Mouse (Mus musculus): ENCODE results near the gene Wrap73.

Gene Wrap73

DNA sequence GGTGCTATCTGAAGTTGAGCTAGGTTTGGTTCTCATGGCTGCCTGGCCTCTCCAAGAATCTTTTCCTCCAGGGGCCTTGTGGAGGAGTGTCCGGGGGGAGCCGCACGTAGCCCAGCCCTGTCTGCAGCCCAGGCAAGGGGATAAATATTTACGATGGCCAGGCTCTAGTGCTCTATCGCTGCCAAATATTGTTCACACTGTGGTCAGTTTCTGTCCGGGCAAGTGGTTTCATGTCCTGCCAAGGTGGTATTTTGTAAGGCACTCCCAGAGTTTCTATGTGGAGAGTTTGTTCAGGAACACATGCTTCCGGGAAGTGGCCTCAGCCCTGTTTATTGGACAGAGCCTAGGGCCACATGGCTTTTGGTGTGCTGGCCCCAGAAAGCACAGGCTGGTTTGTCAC is 38.8 kb downstream of the Wrap73 start:
- DNase-seq (ENCODE audit: low read depth, low spot score) = no peak

DNA sequence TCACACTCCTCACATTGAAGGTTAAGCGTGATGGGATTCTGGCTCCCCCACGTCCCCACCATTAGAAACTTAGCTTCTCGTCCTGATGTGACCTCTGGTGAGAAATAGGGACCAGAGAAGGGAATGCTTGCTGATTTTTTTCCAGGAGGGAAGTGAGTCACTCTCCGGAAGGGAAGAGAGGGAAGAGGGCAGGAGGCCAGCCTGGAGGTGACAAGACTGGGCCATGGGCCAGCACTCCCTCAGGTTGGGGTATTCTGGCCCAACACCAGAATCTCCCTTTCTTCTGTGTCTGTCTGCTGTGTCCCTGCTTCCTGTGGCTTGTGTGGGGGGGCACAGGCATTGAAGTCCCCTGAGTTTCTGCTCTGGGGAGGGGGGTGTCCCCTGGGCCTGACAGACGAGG is 41.4 kb downstream of the Wrap73 start:
- DNase-seq (ENCODE audit: low read depth, low spot score) = no peak

DNA sequence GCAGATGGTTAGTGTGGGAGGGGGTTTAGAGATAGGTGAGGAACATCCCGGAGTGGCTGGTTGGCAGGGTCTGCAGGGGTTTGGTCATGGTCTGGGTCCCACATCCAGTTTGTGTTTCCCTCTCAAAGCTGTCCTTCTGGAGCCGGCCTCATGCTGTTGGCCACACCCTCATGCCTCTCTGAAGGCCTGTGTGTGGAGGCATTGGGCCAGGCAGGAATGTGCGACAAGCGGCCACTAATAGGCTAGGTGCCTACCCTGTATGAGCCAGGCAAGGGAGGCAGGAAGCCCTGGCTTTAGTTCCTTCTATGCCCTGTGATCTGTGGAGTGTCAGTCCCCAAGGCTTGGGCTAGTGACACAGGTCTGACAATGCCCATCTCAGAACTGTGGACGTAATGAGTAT is 42.8 kb downstream of the Wrap73 start:
- DNase-seq (ENCODE audit: low read depth, low spot score) = no peak

DNA sequence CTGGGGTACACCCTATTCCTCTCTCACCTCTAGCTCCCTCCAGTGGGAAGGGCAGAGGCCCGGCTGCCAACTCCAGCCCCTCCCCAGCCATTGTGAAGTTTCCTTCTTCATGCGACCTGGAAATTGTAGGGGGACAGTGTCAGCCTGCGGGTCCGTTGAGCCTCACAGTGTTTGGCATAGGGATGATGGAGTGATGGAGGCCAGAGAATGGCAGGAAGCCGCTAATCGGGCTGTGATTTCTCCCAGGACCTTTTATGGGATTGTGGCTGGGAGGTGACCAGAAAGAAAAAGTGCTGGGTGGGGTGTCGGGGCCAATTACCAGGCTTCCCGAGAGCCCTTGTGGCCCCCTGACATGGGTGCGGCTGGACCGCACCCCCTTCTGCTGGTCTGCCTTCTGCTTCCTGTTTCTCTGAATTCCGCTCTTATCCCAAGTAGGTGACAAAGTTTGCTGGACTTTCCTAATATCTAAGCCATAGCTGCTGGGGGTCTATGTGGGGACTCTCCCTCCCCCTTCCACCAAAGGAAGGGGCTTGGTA is 43.9 kb downstream of the Wrap73 start:
- no peak for DNase-seq (ENCODE audit: low read depth, low spot score)

DNA sequence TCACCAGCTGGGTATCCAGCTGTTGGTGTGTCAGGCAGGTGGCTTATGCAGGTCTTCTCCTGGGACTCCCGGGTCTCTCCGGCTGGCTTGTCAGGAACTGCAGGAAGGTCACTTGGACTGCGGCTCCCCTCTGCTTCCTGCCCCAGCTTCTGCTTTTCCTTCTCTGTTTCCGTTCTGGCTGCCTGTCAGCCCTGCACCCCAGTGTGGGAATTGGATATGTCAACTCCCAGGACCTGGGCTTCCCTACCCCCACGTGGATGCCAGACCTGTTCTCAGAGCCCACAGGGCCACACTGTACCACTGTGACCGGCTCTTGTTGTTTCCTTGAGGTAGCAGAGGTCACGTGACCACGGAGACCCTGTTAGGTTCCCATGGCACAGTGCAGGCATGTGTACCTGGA is 46.8 kb downstream of the Wrap73 start:
- no peak for DNase-seq (ENCODE audit: low read depth, low spot score)

DNA sequence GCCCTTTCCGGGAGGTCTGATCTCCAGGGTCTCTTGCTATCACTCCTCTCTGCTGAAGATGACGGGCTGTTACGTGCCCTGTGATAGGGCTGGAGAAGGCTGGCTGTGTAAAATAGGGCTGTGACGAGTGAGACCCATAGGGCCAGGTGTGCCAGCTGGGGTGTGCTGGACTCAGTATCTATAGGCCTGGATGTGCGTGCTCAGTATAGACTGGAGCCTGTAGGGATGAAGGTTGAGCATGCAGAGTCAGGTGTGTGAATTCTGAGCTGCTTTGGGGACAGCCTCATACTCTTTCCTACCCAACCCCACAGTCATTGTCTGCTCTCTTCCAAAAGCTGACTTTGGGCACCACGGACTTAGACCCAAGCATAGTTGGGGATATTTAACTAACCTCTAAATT is 55.8 kb downstream of the Wrap73 start:
- no peak for DNase-seq (ENCODE audit: low read depth, low spot score)

DNA sequence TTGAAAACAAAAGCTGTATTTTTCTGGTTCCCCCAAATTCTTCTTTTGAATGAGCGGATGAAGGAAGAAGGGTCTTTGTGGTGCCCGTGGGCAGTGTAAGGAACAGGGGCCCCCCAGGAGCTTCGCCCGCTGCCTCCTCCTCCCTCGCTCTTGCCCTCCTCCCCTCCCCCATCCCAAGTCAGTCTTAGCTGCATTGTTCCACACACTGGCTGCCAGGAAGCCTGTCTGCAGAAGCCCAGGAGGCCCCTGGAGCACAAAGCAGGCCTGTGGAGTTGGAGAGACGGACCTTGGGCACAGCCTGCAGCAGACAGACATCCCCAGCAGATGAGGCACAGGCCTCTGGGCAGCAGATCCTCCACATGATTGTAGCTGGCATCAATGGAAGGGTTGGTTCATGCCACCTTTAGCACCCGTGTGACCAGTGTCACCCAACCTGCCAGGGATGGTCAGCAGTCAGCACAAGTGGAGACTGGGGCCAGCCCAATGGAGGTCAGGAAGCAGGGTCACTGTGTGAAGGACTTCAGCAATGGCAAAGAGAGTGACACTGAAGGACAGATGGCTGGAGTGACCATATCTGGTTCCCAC is 56.3 kb downstream of the Wrap73 start:
- DNase-seq (ENCODE audit: low read depth, low spot score) = no peak

DNA sequence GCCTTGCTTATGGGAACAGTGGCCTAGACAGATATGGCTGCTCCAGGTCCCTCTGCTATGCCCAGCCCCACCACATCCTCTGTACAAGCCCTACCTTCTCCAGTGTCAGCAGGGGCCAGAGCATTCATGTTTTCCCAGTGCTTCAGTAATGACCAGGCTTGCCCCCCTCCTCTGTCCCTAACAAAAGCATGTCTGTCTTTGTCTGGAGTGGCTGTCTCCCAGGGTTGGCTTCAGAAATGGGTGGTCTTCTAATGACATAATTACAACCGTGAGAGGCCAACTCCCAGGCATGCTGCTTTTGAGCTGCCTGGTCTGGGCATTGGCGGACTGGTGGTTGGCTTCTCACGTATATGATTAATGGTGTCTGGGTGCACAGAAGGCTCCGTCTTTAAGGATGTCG is 59.3 kb downstream of the Wrap73 start:
- DNase-seq (ENCODE audit: low read depth, low spot score) = no peak

DNA sequence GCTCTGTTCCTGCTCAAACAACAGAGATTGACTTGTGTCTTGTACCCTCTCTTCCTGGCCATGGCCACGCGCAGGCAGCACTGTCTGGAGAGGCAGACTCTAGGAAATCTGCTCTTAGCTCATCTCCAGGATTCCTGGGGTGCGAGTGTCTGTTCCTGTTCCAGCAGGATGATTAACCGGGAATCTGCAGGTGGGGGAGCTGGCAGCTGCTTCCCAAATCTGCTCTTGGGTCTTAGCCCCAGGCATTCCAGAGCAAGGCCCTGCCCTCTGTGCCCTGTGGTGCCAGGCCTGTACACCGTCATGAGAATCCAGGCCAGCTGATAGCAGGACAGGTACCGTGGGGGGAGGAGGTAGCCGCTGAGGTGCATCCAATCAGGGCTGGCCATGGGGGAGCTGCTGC is 62.4 kb downstream of the Wrap73 start:
- no peak for DNase-seq (ENCODE audit: low read depth, low spot score)

DNA sequence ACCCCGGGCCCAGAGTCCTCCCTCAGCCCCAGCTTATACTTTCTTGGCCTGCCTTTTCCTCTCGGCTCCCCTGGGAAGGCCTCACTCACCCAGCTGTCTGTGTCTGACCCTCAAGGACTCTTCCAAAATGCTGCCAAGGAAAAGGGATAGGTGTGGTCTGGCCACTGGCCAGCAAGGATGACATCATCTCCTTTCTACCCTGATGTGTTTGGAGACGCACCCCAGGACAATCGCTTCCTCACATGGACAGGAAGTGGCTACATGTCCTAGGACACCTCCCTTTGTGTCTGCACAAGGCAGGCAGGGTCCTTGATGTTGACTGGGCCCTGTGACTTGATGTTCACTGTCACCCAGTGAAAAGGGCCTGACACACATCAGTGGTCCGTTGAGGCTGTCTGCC is 63.2 kb downstream of the Wrap73 start:
- no peak for DNase-seq (ENCODE audit: low read depth, low spot score)

DNA sequence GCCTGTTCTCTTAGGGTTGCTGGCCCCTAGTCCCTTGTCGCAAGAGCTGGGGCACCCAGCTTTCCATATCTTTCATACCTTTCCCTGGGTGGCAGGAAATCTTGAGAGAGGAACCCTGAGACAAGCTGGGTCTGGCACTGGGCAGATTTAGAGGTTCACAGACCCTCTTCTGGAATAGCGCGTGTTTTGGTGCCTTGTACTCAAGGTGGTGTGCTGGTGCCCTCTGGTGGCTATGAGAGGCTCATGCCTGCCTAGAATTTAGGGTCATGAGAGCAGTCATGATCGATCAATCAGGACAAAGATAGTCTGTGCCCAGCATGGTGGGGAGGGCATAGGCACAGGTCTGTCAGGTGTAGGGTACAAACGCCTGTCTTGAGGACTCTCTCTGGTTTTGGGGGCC is 65.1 kb downstream of the Wrap73 start:
- peak; percentile 49 for DNase-seq (ENCODE audit: low read depth, low spot score)

DNA sequence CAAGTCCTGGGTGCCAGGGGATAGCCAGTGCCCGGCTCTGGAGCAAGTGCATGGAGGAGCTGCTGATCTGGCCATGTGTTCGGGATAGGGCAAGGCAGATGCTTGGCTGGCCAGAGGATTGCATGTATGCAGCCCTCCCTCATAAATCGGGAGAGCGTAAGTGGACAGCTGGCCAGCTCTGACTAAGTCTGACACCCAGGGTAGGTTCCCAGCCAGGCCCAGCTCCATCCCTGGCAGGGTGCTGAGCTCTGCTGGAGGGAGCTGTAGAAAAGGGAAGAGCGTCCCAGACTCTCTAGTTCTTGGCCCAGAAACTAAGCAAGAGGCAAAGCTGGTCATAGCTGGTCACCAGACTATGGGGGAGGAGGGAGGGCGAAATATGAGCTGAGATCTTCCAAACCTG is 66.9 kb downstream of the Wrap73 start:
- no peak for DNase-seq (ENCODE audit: low read depth, low spot score)

DNA sequence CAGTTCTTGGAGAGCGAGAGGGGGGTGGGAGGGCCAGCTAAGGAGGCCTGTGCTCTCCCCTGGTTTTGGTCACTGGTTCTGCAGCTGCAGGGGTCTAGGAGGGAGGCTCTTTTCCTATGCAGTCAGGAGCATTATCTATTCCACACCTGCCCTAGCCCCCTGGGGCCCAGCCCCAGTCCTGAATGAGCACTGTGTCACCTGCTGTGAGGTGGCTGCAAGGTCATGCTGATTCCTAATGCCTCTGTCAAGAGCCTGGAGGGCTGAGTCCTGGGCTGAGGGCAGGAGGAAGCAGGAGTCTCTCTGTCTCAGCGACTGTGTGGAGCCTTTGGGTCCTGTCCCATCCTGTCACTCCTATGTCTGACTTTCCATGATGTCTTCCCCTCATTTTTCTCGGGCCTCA is 67.7 kb downstream of the Wrap73 start:
- DNase-seq (ENCODE audit: low read depth, low spot score) = no peak

DNA sequence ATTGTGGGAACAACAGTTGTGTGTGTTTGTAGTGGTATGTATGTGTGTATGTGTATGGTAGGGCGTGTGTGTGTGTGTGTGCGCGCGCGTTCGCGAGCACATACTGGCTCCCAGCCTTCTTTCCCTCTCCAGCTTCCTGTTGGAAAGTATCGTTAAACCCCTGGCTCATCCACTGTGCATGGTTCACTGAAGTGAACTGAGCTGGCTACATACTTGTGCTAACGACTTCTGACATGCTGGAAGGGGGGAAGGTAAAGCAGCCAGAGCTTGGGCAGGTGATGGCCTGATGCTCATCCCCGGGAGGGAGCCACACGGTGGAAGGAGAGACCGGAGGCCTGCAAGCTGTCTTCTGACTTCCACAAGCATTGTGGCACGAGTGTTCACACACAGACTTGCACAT is 69.3 kb downstream of the Wrap73 start:
- no peak for DNase-seq (ENCODE audit: low read depth, low spot score)

DNA sequence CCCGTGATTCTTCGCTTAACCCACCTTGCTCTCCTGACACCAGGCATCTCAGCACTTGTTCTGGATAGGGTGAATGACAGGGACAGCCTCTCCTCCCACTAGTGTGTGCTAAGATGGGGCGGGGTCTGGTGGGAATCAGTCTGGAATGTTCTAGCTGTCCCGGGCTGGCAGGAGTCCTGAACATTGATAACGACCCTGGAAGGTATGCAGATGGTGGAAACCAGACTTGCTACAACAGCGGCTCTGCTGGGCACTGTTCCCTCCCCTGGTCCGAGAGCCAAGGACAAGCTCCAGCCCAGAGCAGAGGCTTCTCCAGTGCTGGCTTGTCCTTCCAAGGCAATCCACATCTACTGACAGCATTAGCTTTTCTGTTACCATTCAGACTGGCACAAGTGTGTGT is 71.4 kb downstream of the Wrap73 start:
- DNase-seq (ENCODE audit: low read depth, low spot score) = no peak

DNA sequence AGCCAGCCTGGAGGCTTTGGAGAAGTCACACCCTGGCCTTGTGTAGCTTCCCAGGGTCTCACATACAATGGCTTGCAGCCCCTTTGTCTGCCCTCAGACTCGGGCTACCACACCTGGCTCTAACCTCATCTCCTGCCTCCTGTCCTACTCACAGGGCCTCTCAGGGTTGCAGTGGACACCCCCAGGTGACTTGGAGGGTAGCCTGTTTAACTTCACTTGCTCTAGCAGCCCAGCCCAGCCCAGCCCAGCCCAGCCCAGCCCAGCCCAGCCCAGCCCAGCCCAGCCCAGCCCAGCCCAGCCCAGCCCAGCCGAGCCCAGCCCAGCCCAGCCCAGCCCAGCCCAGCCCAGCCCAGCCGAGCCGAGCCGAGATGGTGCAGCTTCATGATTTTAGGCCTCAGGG is 71.9 kb downstream of the Wrap73 start:
- no peak for DNase-seq (ENCODE audit: low read depth, low spot score)
